Mouse (Mus musculus) induced T-regulatory cell, adult 2 months (primary cell): ENCODE data around the gene Rhbdf2.
"Not testable (repeated sequence)": the region's sequence is repeated elsewhere in the genome, so short reads cannot be mapped to it uniquely, and the experiment has no call there.

Experiments used
- DNase-seq: peaks from one replicate; pipeline ENCODE4 v3.0.0-alpha.2; 2012; ENCODE audit warnings: low read depth

The Rhbdf2 gene

GRCm38 (mm10) chr11:116618666-116619065 lies 8.2 kb downstream of the Rhbdf2 start:
- peak; percentile 33 for DNase-seq

DNA sequence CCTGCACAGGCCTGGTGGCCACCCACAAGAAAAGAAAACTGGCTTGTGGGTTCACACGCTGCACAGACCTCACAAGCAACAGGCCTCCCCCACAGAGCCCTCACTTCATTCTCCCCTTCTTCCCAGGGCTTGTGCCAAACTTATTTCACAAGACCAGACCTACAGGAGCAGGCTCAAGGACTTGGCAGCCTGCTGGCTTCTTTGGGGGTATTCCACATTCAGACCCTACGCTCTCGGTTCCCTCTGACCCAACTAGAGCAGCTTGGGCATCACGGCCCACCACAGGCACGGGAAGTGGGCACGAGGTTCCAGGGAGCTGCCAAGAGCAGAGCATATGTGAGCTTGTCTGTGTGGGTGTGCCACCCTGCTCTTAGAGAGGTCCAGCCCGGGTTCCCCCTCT lies 9.2 kb downstream of the Rhbdf2 start:
- DNase-seq = peak; percentile 44

DNA sequence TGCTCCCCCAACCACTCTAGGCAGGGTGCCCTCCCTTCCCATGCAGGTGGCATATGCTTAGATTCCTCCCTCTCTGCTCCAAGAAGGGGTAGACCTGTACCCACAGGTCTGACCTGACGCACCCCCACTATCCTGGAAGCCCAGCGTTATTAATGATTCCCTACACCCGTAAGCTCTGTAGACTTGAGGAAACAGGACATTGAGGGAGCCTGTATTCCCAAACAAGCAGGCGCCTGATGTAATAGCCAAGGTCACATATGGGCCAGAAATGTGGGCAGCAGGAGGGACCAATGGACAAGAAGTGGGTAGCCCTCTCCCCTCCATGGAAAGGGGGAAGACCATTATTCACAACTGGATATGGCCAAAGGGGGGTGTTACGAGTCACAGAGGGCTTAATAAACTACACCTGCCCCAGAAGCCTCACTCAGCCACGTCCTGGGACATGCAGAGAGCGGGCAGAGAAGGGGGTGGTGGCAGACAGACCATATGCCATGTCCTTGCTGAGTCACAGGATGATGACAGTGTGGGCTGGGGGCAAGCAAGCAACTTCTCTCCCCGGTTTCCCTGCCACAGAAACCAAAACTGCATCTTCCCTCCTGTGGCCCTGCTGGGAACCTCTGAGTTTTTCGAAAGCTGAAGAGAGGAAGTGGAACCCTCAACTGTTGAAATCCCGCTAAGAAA lies 10.2 kb downstream of the Rhbdf2 start:
- peak; percentile 71 for DNase-seq

- peak; percentile 84 for DNase-seq
Observed at GRCm38 (mm10) chr11:116615735-116616437, 10.9 kb downstream of the Rhbdf2 start.

DNA sequence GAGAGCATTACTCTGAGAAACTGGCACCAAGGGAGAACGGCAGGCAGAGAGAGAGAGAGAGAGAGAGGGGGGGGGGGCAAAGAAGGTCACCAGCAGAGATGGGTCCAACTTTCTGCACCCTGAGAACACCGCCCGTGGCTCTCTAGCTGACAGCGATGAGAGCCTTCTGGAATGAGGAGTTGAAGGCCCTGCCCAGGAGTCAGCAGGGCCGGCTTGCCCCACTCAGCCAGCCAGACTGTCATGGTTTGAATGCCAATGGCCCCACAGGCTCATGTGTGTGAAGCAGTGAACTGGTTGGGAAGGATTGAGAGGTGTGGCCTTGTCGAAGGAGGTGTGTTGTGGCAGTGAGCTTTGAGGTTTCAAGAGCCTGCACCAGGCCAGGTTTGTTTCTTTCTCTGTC lies 13.6 kb downstream of the Rhbdf2 start:
- no peak for DNase-seq

DNA sequence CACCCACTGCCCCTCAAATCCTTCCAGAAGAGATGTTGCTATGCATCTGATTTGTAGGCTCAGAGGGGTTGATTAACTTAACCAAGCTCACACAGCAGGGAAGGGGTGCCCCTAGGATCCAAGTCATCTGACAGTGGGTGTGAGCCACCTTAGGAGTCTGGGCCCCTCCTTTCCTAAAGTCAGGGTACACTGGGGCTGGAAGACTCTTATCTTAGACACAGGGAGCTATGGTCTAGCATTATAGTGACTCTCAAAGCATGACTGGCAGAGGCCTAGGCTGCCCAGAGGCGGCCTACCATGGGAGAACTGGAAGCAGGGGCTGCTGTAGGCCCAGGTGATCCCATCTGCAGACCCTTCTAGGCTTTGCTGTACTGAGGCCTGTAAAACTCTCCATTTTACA lies 14.3 kb downstream of the Rhbdf2 start:
- DNase-seq = no peak

- no peak for DNase-seq
Observed at GRCm38 (mm10) chr11:116611883-116612282, 14.9 kb downstream of the Rhbdf2 start.

- not testable (repeated sequence) for DNase-seq
Observed at GRCm38 (mm10) chr11:116611168-116611567, 15.7 kb downstream of the Rhbdf2 start.

DNA sequence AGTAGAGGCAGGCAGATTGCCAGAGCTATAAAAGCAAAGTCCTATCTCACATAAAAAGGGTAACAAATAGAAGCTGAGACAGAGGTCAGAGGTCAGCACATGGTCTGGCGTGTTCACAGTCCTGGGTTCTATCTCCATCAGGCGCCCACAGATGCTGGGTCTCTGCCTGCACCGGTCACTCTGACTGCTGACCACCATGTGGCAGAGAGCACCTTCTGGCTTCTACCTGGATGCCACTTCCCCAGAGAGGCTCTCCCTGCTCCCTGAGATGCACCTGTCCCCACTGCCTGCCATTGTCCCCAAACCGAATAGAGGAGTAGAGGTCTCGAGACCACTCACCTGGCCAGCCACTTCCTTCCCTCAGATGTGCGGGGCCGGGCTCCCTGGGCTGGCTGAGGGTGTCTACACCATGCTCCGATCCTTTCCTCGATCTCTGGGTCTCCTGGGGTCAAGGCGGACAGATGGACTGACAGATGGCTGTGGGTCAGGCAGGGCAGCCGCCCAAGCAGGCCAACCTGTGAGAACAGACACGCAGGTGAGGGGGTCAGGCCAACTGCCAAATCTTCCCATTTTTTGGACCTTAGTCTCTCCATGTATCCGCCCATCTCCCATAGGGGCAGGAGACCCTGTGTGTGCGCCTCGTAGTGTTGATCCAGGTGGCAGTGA lies 16.7 kb downstream of the Rhbdf2 start:
- no peak for DNase-seq

DNA sequence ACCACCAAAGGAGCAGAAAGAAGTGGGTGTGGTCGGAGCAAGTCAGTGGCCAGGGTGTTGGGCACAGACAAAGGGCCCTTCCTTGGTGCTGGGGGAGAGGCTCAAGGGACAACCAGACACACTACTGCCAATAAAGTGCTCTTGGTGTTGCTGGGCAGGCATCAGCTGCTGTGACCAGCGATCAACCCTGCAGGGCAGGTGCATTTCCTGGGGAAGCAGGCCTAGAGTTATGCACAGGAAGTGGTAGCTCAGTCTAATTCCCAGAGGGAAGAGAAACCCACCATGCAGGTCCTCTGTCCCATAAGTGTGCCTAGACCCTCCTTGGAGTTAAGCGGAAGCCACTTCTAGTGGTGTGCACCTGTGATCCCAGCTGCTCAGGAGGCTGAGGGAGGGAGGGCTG lies 19.1 kb downstream of the Rhbdf2 start:
- DNase-seq = no peak

GRCm38 (mm10) chr11:116604097-116604496 lies 22.7 kb downstream of the Rhbdf2 start:
- no peak for DNase-seq

DNA sequence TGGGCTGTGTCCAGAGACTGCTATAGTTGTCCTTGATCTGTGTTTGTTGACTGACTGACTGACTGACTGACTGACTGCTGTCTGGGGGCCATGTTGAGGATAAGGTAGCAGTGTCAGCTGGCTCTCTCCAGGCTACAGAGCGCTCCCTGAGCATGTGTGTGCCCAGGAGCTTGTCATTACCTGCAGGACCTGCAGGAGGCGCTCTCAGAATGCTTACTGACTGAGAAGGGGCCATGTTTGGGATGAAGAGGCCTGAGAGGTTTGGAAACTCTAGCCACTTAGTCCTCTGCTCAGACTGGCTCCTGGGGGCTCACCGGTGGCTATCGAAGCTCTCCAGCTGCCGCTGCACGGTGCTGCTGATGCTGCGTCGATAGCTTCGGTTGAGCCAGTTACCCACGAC lies 23.5 kb downstream of the Rhbdf2 start:
- peak; percentile 68 for DNase-seq

DNA sequence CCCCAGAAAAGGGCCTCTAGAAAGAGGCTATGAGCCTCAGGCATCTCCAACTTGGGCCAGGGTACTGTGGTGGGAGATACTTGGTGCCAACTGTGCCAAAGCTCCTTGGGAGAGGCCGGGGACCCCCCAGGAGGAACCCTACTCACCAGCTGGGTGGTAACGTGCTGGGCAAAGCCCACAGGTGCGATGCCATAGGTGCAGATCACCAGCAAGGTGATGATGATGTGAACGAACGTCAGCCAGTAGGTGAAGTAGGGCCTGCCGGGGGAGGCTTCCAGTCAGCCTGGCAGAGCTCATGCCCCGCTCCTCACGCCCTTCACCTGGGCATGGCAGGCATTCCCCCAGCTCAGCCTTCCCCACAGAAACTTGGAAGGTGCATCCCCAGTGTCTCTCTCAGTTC lies 24.8 kb downstream of the Rhbdf2 start:
- no peak for DNase-seq

GRCm38 (mm10) chr11:116601166-116601565 lies 25.7 kb downstream of the Rhbdf2 start:
- no peak for DNase-seq

DNA sequence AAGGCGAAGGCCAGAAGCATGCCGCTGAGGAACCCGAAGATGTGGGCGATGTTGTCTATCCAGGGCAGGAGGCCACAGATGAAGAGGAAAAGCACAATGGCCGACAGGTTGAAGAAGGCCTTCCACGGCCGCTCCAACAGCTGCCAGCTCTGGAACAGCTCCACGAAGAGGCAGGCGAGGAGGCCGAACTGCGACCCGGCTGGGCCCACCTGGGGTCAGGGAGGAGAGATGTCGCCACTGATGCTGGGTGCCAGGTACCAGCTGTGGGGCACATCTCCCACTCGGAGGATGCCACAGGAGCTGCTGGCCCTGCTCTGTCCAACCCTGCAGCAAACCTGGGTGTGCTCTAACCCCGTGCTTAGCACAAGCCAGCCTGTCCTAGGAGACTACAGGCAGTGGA lies 27.6 kb downstream of the Rhbdf2 start:
- no peak for DNase-seq

GRCm38 (mm10) chr11:116598193-116598592 lies 28.6 kb downstream of the Rhbdf2 start:
- no peak for DNase-seq

GRCm38 (mm10) chr11:116596766-116597165 lies 30.1 kb downstream of the Rhbdf2 start:
- DNase-seq = no peak

DNA sequence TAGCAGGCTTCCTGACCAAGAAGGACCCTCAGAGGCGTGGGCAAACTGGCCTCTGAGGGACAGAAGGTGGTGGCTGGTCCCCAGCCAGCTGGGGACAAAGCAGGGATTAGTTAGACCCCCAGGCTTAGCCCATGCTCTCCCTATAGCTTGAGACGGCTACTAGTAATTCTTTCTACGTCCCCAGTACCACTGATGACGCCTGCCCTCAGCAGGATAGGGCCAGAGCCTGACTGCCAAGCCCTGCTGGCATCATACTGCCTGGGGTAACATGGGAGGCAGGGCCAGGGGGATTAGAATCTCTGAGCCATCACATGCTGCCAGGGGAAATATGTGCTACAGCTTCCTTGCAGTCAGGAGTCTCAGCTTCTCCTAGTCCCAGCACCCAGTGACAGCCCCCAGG lies 33.5 kb downstream of the Rhbdf2 start:
- no peak for DNase-seq

- peak; percentile 92 for DNase-seq
Observed at GRCm38 (mm10) chr11:116592428-116592827, 34.4 kb downstream of the Rhbdf2 start.

- no peak for DNase-seq
Observed at GRCm38 (mm10) chr11:116591621-116592020, 35.2 kb downstream of the Rhbdf2 start.

DNA sequence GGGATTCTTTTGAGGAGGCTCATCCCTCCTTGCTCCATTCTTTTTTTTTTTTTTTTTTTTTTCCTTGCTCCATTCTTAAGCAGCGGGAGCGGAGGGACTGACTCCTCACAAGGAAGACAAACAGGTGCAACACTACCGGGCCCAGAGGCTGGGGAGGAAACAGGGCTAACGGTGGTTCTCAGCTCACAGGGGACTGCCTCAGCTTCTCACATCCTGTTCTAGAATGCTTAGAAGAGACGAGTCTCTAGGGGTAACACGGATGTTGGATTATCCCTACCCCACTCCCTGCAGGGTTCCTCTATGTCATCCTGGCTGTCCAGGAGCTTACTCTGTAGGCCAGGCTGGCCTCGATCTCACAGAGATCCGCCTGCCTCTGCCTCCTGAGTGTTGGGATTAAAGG lies 37.2 kb downstream of the Rhbdf2 start:
- DNase-seq = no peak

DNA sequence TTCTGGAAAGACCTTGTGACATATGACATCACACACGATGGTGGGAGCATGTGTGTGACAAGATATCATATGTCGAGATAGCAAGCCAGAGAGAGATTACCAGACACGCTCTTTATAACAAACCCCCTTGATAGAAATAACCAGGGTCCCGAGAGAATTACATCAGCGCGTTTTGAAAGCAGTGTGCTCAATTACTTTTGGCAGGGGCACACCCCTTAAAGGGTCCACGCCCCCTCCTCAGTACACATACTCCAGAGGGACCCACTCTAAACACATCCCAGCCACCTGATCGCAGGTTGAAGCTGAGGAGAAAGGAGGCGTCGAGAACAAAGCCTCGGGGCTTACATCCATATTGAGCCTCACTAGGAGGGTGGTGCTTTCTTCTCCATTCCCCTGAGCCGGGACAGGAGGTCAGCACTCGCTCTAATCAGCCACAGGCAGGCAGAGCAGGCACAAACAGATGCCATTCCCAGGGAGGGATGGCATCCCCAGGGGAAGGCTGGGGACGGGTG lies 37.7 kb downstream of the Rhbdf2 start:
- DNase-seq = no peak
